Mouse (Mus musculus): ENCODE measurements at regions not wholly inside any gene's neighbourhood (a gene's known extent, or its start where the extent isn't known, plus 50 kb on each side); places are given as distances from the start of the nearest gene placed in this dataset.
"Not testable (repeated sequence)": the region's sequence is repeated elsewhere in the genome, so short reads cannot be mapped to it uniquely, and the experiment has no call there.

DNA sequence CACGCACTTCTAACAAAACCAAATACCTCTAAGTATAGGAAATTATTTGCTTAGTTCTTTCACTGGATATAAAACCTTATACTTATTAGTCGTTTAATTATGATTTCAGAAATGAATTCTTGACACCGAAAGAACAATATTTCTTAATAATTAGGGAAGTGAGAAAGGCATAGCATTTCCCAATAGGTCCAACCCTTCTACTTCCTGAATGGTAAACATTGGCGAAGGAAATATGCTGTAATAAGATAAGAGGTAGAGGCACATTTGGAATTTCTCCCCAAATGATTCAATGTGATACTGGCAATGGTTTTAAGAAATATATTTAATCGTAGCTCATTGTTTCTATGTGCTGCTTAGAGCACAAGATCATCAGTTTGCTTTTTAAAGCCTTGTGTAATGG lies 464.5 kb upstream of the Ptger4 start:
- 86% methylated on average over 5 of the region's 5 CpGs for WGBS
- DNase-seq (ENCODE audit: low spot score), result no peak
- Histone ChIP-seq H3K27ac (replicated peaks) (no peak overlapping the region), H3K4me3 (no peak overlapping the region), H3K27me3 (replicated peaks; ENCODE audit: low read depth, poor library complexity, severe bottlenecking) (no peaks in the 10 kb centered on the region), H3K4me1 (no peaks in the 10 kb centered on the region), H3K36me3 (replicated peaks) (no peaks in the 10 kb centered on the region), H3K9me3 (peaks cover 4% of the 10 kb centered on the region; the same call in 1 of the 2 replicates)

- H3K27ac ChIP-seq (replicated peaks), result no peak overlapping the region
- no peaks in the 10 kb centered on the region for H3K9me3 ChIP-seq
- WGBS, result 58% methylated on average over 1 of the region's 1 CpGs
- H3K4me3 ChIP-seq, result no peak overlapping the region
- H3K27me3 ChIP-seq (replicated peaks; ENCODE audit: low read depth, poor library complexity, severe bottlenecking), result no peaks in the 10 kb centered on the region
- no peak for DNase-seq (ENCODE audit: low spot score)
- no peaks in the 10 kb centered on the region for H3K36me3 ChIP-seq (replicated peaks)
- H3K4me1 ChIP-seq, result no peaks in the 10 kb centered on the region
These were observed 496.7 kb upstream of the Ptger4 start for GRCm38 (mm10) chr15:5740658-5741057.

DNA sequence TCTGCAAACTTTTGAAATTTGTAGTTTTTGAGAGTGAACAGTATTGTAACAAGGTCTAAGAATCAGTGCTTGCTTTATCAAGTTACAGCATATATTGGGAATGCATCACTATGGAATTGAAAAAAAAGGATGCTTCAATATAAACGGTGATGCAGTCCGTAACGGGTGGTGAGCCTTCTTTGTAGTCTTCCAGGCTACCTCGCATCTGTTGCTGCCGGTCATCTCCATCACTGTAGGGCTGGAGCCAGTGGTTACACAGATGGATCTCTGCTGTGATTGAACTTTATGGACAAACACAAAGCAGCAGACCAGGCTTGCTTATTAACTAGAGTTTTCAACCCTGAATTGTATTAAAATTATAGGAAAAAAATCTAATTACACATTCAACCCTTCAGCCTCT lies 499.9 kb upstream of the Ptger4 start:
- Histone ChIP-seq H3K4me1 (no peaks in the 10 kb centered on the region), H3K27me3 (replicated peaks; ENCODE audit: low read depth, poor library complexity, severe bottlenecking) (no peaks in the 10 kb centered on the region), H3K4me3 (no peak overlapping the region), H3K36me3 (replicated peaks) (no peaks in the 10 kb centered on the region), H3K27ac (replicated peaks) (no peak overlapping the region), H3K9me3 (no peaks in the 10 kb centered on the region)
- 93% methylated on average over 5 of the region's 5 CpGs for WGBS
- no peak for DNase-seq (ENCODE audit: low spot score)

DNA sequence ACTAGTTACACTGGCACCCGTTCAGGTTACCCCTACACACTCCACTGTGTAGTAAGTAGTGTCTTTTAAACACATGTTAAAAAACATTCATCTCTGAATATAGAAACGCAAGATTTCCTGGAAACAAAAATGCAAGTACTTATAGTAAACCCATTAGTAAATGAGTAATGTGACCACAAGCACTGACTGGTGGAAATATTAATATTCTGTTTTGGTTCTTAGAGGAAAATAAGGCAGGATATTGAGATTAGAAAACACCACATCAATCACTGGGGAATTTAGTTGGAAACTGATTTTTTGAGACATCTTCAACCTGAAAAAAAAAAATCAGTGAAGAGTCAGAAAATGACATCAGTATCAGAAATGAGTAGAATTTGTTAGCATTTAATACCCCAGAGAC lies 514.7 kb upstream of the Ptger4 start:
- Histone ChIP-seq H3K4me1 (no peaks in the 10 kb centered on the region), H3K9me3 (no peaks in the 10 kb centered on the region), H3K4me3 (no peak overlapping the region), H3K27ac (replicated peaks) (no peak overlapping the region), H3K27me3 (replicated peaks; ENCODE audit: low read depth, poor library complexity, severe bottlenecking) (no peaks in the 10 kb centered on the region), H3K36me3 (replicated peaks) (no peaks in the 10 kb centered on the region)
- 95% methylated on average over 2 of the region's 2 CpGs for WGBS
- no peak for DNase-seq (ENCODE audit: low spot score)

DNA sequence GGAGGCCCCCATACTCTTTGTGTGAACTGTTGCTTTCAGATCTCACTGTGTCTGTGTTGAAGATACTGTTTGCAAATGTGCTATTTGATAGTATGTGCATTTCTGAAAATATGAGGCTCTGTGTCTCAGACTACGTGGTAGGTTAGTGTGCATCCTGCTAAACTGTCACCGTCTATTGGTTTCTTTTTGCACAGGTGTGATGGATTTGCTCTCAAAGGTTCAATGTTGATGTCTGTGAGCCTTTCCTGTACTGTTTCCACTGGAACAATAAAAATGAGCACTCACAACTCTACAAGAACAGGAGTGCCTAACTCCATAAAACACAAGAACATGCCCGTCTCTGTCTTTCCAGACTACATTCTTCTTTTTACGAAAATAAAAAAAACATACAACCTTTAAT lies 518.2 kb upstream of the Ptger4 start:
- Histone ChIP-seq H3K9me3 (no peaks in the 10 kb centered on the region), H3K4me1 (no peaks in the 10 kb centered on the region), H3K4me3 (no peak overlapping the region), H3K27ac (replicated peaks) (no peak overlapping the region), H3K27me3 (replicated peaks; ENCODE audit: low read depth, poor library complexity, severe bottlenecking) (no peaks in the 10 kb centered on the region), H3K36me3 (replicated peaks) (no peaks in the 10 kb centered on the region)
- 90% methylated on average over 4 of the region's 4 CpGs for WGBS
- DNase-seq (ENCODE audit: low spot score), result no peak

GRCm38 (mm10) chr15:5777074-5777473 lies 522.5 kb upstream of the Dab2 start:
- H3K27ac ChIP-seq (replicated peaks), result no peak overlapping the region
- 78% methylated on average over 4 of the region's 4 CpGs for WGBS
- no peak overlapping the region for H3K4me3 ChIP-seq
- no peak for DNase-seq (ENCODE audit: low spot score)
- no peaks in the 10 kb centered on the region for H3K9me3 ChIP-seq
- no peaks in the 10 kb centered on the region for H3K27me3 ChIP-seq (replicated peaks; ENCODE audit: low read depth, poor library complexity, severe bottlenecking)
- no peaks in the 10 kb centered on the region for H3K36me3 ChIP-seq (replicated peaks)
- no peaks in the 10 kb centered on the region for H3K4me1 ChIP-seq

GRCm38 (mm10) chr15:5799917-5800316 lies 499.7 kb upstream of the Dab2 start:
- DNase-seq (ENCODE audit: low spot score), result no peak
- H3K9me3 ChIP-seq, result no peaks in the 10 kb centered on the region
- no peaks in the 10 kb centered on the region for H3K4me1 ChIP-seq
- no peak overlapping the region for H3K27ac ChIP-seq (replicated peaks)
- no peaks in the 10 kb centered on the region for H3K36me3 ChIP-seq (replicated peaks)
- no peak overlapping the region for H3K4me3 ChIP-seq
- WGBS, result 86% methylated on average over 3 of the region's 3 CpGs
- H3K27me3 ChIP-seq (replicated peaks; ENCODE audit: low read depth, poor library complexity, severe bottlenecking), result no peaks in the 10 kb centered on the region

DNA sequence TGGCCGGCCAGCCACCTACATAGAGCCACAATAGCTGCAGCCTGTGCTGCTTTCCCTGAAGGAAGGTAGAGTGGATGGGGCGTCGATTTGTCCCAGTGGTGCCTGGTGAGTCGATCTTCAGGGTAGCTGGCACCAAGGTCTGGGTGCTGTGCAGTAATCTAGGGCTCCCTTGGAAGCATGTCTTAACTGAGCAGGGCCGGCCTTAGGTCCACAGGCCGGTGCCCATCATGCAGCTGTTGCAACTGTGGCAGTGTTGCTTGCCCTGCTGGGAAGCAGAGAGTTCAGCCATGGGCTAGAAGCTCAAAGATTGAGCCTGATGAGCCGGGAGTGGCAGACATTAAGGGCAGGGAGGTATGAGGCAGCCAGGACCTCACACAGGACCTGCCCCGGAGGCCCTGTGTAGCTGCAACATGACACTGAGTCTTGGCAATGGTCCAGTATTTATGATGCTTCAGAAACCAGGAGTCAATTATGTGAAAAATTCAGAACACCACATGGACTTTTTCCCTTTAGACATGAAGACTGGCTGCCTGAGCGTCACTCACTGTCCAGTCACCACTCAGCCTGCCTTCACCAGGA lies 488.3 kb upstream of the Dab2 start:
- Histone ChIP-seq H3K36me3 (replicated peaks) (no peaks in the 10 kb centered on the region), H3K4me3 (no peak overlapping the region), H3K9me3 (no peaks in the 10 kb centered on the region), H3K27me3 (replicated peaks; ENCODE audit: low read depth, poor library complexity, severe bottlenecking) (no peaks in the 10 kb centered on the region), H3K4me1 (0 out of 2 replicates have a peak, but pooled peaks cover 3% of the 10 kb centered on the region), H3K27ac (replicated peaks) (no peak overlapping the region; the same call in 1 of the 2 replicates)
- no peak for DNase-seq (ENCODE audit: low spot score)
- WGBS, result 79% methylated on average over 9 of the region's 9 CpGs

DNA sequence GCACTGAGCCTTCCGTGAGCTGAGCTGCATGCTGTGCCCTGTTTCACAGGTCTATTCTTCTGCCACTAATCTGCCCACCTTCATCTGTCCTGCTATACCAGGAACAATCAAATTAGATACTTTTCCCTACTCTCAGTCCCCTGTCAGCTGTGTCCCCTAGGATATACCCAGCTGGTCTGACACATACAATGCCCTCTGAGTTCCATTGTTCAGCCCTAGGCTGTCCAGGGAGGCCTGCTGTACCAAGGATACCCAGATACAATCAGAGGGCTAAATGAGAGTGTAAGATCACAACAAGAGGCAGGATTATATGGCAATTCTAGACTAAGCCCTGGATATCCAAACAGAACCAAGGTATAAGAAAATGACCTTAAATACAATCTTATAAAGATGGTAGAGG lies 487.6 kb upstream of the Dab2 start:
- H3K36me3 ChIP-seq (replicated peaks), result no peaks in the 10 kb centered on the region

GRCm38 (mm10) chr15:5817901-5818576 lies 481.5 kb upstream of the Dab2 start:
- Histone ChIP-seq H3K27ac (replicated peaks) (no peak overlapping the region), H3K9me3 (no peaks in the 10 kb centered on the region), H3K36me3 (replicated peaks) (no peaks in the 10 kb centered on the region), H3K27me3 (replicated peaks; ENCODE audit: low read depth, poor library complexity, severe bottlenecking) (no peaks in the 10 kb centered on the region), H3K4me1 (no peaks in the 10 kb centered on the region), H3K4me3 (no peak overlapping the region)
- DNase-seq (ENCODE audit: low spot score), result no peak
- 60% methylated on average over 7 of the region's 7 CpGs for WGBS

More for the DNA sequence above, 487.6 kb upstream of the Dab2 start:
- Histone ChIP-seq H3K4me3 (no peak overlapping the region), H3K9me3 (no peaks in the 10 kb centered on the region), H3K4me1 (0 out of 2 replicates have a peak, but pooled peaks cover 3% of the 10 kb centered on the region), H3K27ac (replicated peaks) (no peak overlapping the region), H3K27me3 (replicated peaks; ENCODE audit: low read depth, poor library complexity, severe bottlenecking) (no peaks in the 10 kb centered on the region)
- DNase-seq (ENCODE audit: low spot score), result no peak
- 83% methylated on average over 1 of the region's 1 CpGs for WGBS

- no peak for DNase-seq (ENCODE audit: low spot score)
- H3K9me3 ChIP-seq, result no peaks in the 10 kb centered on the region
- H3K4me3 ChIP-seq, result no peak overlapping the region
- no peaks in the 10 kb centered on the region for H3K36me3 ChIP-seq (replicated peaks)
- H3K27me3 ChIP-seq (replicated peaks; ENCODE audit: low read depth, poor library complexity, severe bottlenecking), result no peaks in the 10 kb centered on the region
- H3K4me1 ChIP-seq, result no peaks in the 10 kb centered on the region
- no peak overlapping the region for H3K27ac ChIP-seq (replicated peaks)
- WGBS, result 90% methylated on average over 4 of the region's 4 CpGs
These were observed 459.6 kb upstream of the Dab2 start for GRCm38 (mm10) chr15:5839963-5840362.

DNA sequence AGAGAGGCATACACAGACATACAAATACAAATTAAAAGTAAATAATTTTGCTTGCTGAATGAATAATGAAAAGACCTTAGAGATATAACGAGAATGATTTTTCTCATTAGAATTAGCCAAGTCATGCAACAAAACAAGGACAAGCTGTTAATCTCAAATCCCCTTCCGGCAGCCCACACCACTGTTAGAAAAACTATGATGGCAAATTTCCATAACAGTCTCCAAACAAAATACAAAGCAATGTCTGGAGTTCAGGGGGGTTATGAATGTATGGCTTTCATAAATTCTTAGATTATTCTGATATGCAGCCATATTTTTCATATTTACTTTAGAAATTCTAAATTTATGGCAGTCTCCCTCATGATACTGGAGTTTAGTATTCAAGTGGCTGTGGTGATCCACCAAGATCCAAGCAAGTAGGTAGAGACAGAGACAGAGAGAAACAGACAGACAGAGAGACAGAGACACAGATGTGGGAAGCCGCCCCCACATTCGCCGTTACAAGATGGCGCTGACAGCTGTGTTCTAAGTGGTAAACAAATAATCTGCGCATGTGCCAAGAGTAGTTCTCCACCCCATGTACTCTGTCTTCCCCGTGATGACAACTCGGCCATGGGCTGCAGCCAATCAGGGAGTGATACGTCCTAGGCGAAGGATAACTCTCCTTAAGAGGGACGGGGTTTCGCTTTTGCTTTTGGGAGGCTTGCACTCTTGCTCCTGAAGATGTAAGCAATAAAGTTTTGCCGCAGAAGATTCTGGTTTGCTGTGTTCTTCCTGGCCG lies 458.0 kb upstream of the Dab2 start:
- H3K27ac ChIP-seq (replicated peaks); H3K4me1 ChIP-seq; H3K27me3 ChIP-seq (replicated peaks; ENCODE audit: low read depth, poor library complexity, severe bottlenecking); DNase-seq (ENCODE audit: low spot score); H3K36me3 ChIP-seq (replicated peaks); H3K9me3 ChIP-seq; H3K4me3 ChIP-seq: not testable (repeated sequence)
- 94% methylated on average over 15 of the region's 15 CpGs for WGBS

GRCm38 (mm10) chr15:5846571-5846970 lies 453.0 kb upstream of the Dab2 start:
- Histone ChIP-seq H3K27me3 (replicated peaks; ENCODE audit: low read depth, poor library complexity, severe bottlenecking) (no peaks in the 10 kb centered on the region), H3K9me3 (no peaks in the 10 kb centered on the region), H3K27ac (replicated peaks) (no peak overlapping the region), H3K4me1 (no peaks in the 10 kb centered on the region), H3K4me3 (no peak overlapping the region), H3K36me3 (replicated peaks) (no peaks in the 10 kb centered on the region)
- DNase-seq (ENCODE audit: low spot score), result no peak
- 87% methylated on average over 5 of the region's 5 CpGs for WGBS
